Mouse (Mus musculus): ENCODE data around the gene Zfp609. TPM values are rescaled to one million over a fixed set of nuclear protein-coding genes. Genes with fewer than 3 reads are reported as not detected.

The Zfp609 gene
- polyA plus RNA-seq, 1 experiment from 2014 or later = 9.3 TPM

DNA sequence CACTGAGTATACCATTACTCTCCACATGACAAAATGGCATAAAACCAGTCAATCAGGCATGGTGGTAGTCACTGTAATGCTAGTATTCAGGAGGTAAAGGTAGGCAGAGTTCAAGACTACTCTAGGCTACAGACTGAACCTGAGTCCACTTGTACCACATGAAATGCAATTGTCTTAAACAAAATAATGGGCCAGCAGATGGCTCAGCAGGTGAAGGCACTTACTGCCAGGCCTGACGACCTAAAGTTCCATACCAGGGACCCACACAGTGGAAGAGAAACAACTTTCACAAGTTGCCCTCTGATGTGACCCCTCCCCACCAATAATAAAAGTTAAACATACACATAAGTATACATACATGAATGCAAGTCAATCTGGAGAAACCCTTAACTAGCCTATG lies 19.5 kb downstream of the Zfp609 start:
- 55% methylated on average over 1 of the region's 1 CpGs for WGBS
- H3K27ac ChIP-seq = no peak overlapping the region
- ATAC-seq (ENCODE audit: low FRiP score) = no peak

GRCm38 (mm10) chr9:65807251-65807650 lies 20.1 kb downstream of the Zfp609 start:
- Histone ChIP-seq H3K36me3 (no peaks in the 10 kb centered on the region), H3K9ac (no peak overlapping the region), H3K9me3 (no peaks in the 10 kb centered on the region), H3K4me3 (no peak overlapping the region), H3K27me3 (no peaks in the 10 kb centered on the region), H3K27ac (peak overlapping the region; percentile 40), H3K4me1 (replicated peaks) (peaks cover 25% of the 10 kb centered on the region), H3K4me2 (no peak overlapping the region)
- ATAC-seq (ENCODE audit: low FRiP score) = no peak
- WGBS = 29% methylated on average over 5 of the region's 5 CpGs

More for the DNA sequence above, 19.5 kb downstream of the Zfp609 start:
- no peak overlapping the region for H3K4me2 ChIP-seq
- H3K36me3 ChIP-seq = no peaks in the 10 kb centered on the region
- H3K27me3 ChIP-seq = no peaks in the 10 kb centered on the region
- no peak overlapping the region for H3K9ac ChIP-seq
- no peak overlapping the region for H3K4me3 ChIP-seq
- no peaks in the 10 kb centered on the region for H3K9me3 ChIP-seq
- peaks cover 28% of the 10 kb centered on the region for H3K4me1 ChIP-seq (replicated peaks)

- H3K4me2 ChIP-seq = no peak overlapping the region
- no peaks in the 10 kb centered on the region for H3K27me3 ChIP-seq
- 65% methylated on average over 4 of the region's 4 CpGs for WGBS
- H3K27ac ChIP-seq = no peak overlapping the region
- peaks cover 19% of the 10 kb centered on the region for H3K4me1 ChIP-seq (replicated peaks)
- no peaks in the 10 kb centered on the region for H3K9me3 ChIP-seq
- no peak overlapping the region for H3K4me3 ChIP-seq
- H3K9ac ChIP-seq = no peak overlapping the region
- no peak for ATAC-seq (ENCODE audit: low FRiP score)
- H3K36me3 ChIP-seq = peaks cover 3% of the 10 kb centered on the region
These were observed 27.6 kb downstream of the Zfp609 start for GRCm38 (mm10) chr9:65799770-65800169.

DNA sequence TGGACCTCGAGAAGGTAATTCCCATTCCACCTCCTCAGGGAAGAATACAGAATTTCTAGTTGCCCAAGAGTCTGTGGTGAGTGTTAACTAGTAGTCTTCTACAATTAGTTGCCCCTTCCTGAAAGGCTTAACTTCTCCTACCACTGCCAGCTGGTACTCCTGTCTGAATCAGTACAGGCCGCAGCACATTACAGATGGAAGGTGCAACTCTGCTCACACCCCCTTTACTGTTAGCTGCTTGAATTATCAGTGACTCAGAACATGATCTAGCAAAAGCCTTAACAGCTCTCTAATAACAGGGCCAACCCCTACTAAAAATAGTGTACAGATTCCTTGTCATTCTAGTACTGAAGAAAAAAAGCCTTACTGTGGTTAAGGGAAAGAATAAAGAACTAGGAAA lies 31.7 kb downstream of the Zfp609 start:
- H3K27me3 ChIP-seq = no peaks in the 10 kb centered on the region
- no peak overlapping the region for H3K4me2 ChIP-seq
- whole genome bisulfite sequencing = 90% methylated on average over 2 of the region's 2 CpGs
- H3K4me3 ChIP-seq = no peak overlapping the region
- no peak overlapping the region for H3K9ac ChIP-seq
- H3K27ac ChIP-seq = no peak overlapping the region
- H3K9me3 ChIP-seq = no peaks in the 10 kb centered on the region
- ATAC-seq (ENCODE audit: low FRiP score) = no peak
- H3K36me3 ChIP-seq = peaks cover 9% of the 10 kb centered on the region
- H3K4me1 ChIP-seq (replicated peaks) = peaks cover 45% of the 10 kb centered on the region

GRCm38 (mm10) chr9:65794313-65794712 lies 33.1 kb downstream of the Zfp609 start:
- H3K4me1 ChIP-seq (replicated peaks) = peaks cover 51% of the 10 kb centered on the region
- H3K27me3 ChIP-seq = no peaks in the 10 kb centered on the region
- no peak for ATAC-seq (ENCODE audit: low FRiP score)
- peaks cover 9% of the 10 kb centered on the region for H3K36me3 ChIP-seq
- no peak overlapping the region for H3K4me3 ChIP-seq
- H3K4me2 ChIP-seq = no peak overlapping the region
- H3K9ac ChIP-seq = no peak overlapping the region
- H3K27ac ChIP-seq = no peak overlapping the region
- WGBS = 65% methylated on average over 7 of the region's 7 CpGs
- no peaks in the 10 kb centered on the region for H3K9me3 ChIP-seq

DNA sequence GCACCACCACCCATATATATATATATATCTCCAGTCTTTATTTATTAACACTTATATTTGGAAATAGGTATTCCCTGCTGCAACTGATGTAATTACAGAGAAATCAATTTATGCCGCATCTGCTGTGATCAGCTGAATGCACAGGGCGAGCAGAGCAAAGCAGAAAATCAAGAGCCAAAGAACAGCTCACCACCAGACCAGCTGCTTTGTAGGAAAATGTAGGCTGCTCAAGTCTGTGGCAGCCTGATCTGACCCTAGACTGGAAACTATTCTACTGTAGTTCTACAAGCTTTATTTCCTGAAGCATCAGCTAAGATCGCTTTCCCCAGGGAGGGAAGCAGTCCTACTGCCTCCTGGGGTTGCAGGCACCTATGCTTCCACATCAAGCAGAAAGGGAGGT lies 33.9 kb downstream of the Zfp609 start:
- no peaks in the 10 kb centered on the region for H3K9me3 ChIP-seq
- H3K4me2 ChIP-seq = no peak overlapping the region
- H3K27ac ChIP-seq = peak overlapping the region; percentile 74
- 70% methylated on average over 3 of the region's 3 CpGs for WGBS
- ATAC-seq (ENCODE audit: low FRiP score) = no peak
- H3K4me3 ChIP-seq = no peak overlapping the region
- H3K27me3 ChIP-seq = no peaks in the 10 kb centered on the region
- peaks cover 9% of the 10 kb centered on the region for H3K36me3 ChIP-seq
- H3K4me1 ChIP-seq (replicated peaks) = peaks cover 59% of the 10 kb centered on the region
- H3K9ac ChIP-seq = no peak overlapping the region

DNA sequence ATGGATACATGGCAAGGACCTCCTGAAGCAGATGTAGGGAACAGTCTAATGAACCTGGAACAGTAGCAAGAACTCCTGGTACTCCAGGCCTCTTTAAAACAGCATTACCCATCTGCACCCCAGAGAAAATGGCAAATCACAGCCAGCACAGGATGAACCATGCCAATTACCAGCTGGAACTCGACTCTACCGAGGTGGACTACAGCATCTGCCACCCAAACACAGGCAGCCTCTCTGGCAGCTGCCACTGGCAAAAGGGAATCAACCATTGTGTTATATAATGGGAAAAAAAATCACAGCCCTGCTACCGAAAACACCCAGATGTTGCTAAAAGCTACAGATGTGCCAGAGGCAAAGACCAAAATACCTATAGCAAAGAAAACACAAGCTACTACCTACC lies 34.3 kb downstream of the Zfp609 start:
- Histone ChIP-seq H3K9me3 (no peaks in the 10 kb centered on the region), H3K4me1 (replicated peaks) (peaks cover 63% of the 10 kb centered on the region), H3K9ac (no peak overlapping the region), H3K4me2 (no peak overlapping the region), H3K27me3 (no peaks in the 10 kb centered on the region), H3K4me3 (no peak overlapping the region), H3K36me3 (peaks cover 9% of the 10 kb centered on the region), H3K27ac (peak overlapping the region; percentile 74)
- no peak; the same call in 1 of the 2 replicates for ATAC-seq (ENCODE audit: low FRiP score)
- WGBS = 60% methylated on average over 3 of the region's 3 CpGs

DNA sequence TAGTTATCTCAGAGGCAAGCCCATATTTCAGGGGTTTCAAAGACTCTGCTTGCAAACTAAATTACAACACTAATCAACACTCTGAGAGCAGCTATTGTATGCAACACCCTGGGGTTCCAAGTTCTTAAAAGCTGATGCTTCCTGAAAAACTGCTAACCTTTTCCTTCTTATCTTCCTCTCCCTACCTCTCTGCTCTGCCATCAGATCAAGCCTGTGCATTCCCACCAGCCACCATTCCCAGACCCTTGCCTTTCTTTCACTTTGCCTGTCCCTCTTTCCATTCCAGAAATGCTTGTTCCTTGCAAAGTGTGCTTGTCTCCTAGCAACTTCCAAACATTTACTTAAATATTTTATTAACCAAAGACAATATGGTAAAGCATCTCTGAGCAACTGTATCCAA lies 35.5 kb downstream of the Zfp609 start:
- peaks cover 9% of the 10 kb centered on the region for H3K36me3 ChIP-seq
- no peak overlapping the region for H3K27ac ChIP-seq
- peaks cover 75% of the 10 kb centered on the region for H3K4me1 ChIP-seq (replicated peaks)
- no peak for ATAC-seq (ENCODE audit: low FRiP score)
- no peaks in the 10 kb centered on the region for H3K27me3 ChIP-seq
- no peak overlapping the region for H3K4me2 ChIP-seq
- no peak overlapping the region for H3K4me3 ChIP-seq
- no peaks in the 10 kb centered on the region for H3K9me3 ChIP-seq
- H3K9ac ChIP-seq = no peak overlapping the region

GRCm38 (mm10) chr9:65791106-65791505 lies 36.3 kb downstream of the Zfp609 start:
- H3K36me3 ChIP-seq = peaks cover 9% of the 10 kb centered on the region
- H3K4me2 ChIP-seq = no peak overlapping the region
- H3K27me3 ChIP-seq = no peaks in the 10 kb centered on the region
- H3K9ac ChIP-seq = no peak overlapping the region
- H3K9me3 ChIP-seq = no peaks in the 10 kb centered on the region
- H3K4me3 ChIP-seq = no peak overlapping the region
- peaks cover 83% of the 10 kb centered on the region for H3K4me1 ChIP-seq (replicated peaks)
- WGBS = 76% methylated on average over 4 of the region's 4 CpGs
- no peak for ATAC-seq (ENCODE audit: low FRiP score)
- 0 out of 2 replicates have a peak overlapping the region, but pooled peaks have one; percentile 58 for H3K27ac ChIP-seq

DNA sequence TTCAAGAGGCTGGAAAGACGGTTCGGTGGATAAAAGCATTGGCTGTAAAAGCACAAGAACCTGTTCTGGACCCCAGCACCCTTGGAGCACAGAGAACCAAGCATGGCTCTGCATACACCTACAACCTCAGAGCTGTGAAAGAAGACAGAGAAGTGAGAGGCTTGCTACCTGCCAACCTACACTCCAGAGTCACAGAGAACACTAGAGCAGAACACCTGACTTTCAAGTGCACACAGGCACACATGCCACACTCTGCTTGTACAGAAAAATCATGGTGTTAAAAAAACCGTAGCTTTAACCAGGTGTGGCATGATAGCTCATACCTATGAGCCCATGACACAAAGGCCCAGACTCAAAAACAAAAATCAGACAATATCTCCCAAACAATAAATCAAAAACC lies 37.6 kb downstream of the Zfp609 start:
- Histone ChIP-seq H3K4me3 (no peak overlapping the region), H3K27ac (peak overlapping the region; percentile 52; the same call in 1 of the 2 replicates), H3K4me2 (no peak overlapping the region), H3K27me3 (no peaks in the 10 kb centered on the region), H3K4me1 (replicated peaks) (peaks cover 84% of the 10 kb centered on the region), H3K36me3 (peaks cover 6% of the 10 kb centered on the region), H3K9me3 (no peaks in the 10 kb centered on the region), H3K9ac (no peak overlapping the region)
- 97% methylated on average over 3 of the region's 3 CpGs for WGBS
- no peak for ATAC-seq (ENCODE audit: low FRiP score)

- peak overlapping the region; percentile 20; the same call in 1 of the 2 replicates for H3K27ac ChIP-seq
- no peak overlapping the region for H3K9ac ChIP-seq
- no peaks in the 10 kb centered on the region for H3K27me3 ChIP-seq
- WGBS = 67% methylated on average over 4 of the region's 4 CpGs
- no peak overlapping the region for H3K4me3 ChIP-seq
- H3K9me3 ChIP-seq = no peaks in the 10 kb centered on the region
- H3K36me3 ChIP-seq = no peaks in the 10 kb centered on the region
- no peak for ATAC-seq (ENCODE audit: low FRiP score)
- H3K4me1 ChIP-seq (replicated peaks) = peaks cover 78% of the 10 kb centered on the region
- no peak overlapping the region for H3K4me2 ChIP-seq
These were observed 38.8 kb downstream of the Zfp609 start for GRCm38 (mm10) chr9:65788556-65788955.

DNA sequence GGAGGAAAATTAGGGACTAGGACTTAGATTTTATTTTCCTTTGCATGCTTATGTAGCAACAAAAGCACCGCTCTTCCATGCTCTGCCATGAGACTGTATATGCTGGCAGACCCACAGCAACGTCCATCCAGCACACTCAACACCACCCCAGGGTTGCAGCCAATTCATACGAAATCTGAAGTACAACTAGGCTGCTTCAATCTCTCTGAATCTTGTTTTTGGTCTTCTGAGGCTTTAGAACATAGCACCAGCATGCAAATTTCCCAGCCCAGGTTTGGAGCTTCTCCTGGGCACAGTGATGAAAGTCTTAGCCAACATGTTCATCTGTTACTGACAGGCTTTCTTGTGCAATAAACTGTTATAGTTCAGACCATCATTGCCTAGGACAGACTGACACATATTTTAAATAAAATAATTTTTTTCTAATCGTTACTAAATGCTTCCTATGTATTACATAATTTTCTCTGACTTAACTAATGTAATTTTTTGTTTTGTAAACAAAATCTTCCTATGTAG lies 39.5 kb downstream of the Zfp609 start:
- no peaks in the 10 kb centered on the region for H3K36me3 ChIP-seq
- 64% methylated on average over 4 of the region's 4 CpGs for WGBS
- ATAC-seq (ENCODE audit: low FRiP score) = no peak
- peak overlapping the region; percentile 89 for H3K27ac ChIP-seq
- peaks cover 78% of the 10 kb centered on the region for H3K4me1 ChIP-seq (replicated peaks)
- H3K4me2 ChIP-seq = peak overlapping the region; percentile 30
- H3K9me3 ChIP-seq = no peaks in the 10 kb centered on the region
- peak overlapping the region; percentile 53; the same call in 1 of the 2 replicates for H3K9ac ChIP-seq
- H3K4me3 ChIP-seq = no peak overlapping the region
- H3K27me3 ChIP-seq = no peaks in the 10 kb centered on the region

Measured in hindbrain, embryonic 13.5 days (tissue).